Mouse (Mus musculus): ENCODE results near the gene Runx1.

Gene Runx1

GRCm38 (mm10) chr16:92571246-92571645 is 254.7 kb downstream of the Runx1 start:
- peak; percentile 95 for DNase-seq (ENCODE audit: low read depth, low spot score)

GRCm38 (mm10) chr16:92566146-92566545 is 259.8 kb downstream of the Runx1 start:
- no peak for DNase-seq (ENCODE audit: low read depth, low spot score)

DNA sequence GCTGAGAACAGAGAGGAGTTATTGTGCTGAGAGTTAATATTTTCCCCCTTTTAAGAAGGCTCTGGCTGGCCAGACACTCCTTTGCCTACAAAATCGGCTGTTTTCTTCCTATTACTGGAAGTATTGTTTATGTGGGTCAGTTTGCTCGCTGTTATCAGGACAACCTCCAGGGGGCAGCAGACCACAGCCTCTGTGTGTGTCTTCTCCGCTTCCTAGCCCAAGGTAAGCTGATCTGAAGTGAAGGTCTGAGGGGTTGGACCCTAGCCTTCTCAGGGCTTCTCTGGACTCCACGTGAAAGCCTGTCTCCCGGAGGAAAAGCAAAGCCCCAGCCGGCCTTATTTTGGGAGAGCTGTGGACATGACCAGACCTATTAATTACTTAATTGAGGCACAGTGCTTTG is 260.2 kb downstream of the Runx1 start:
- peak; percentile 79 for DNase-seq (ENCODE audit: low read depth, low spot score)

GRCm38 (mm10) chr16:92565291-92565690 is 260.7 kb downstream of the Runx1 start:
- no peak for DNase-seq (ENCODE audit: low read depth, low spot score)

DNA sequence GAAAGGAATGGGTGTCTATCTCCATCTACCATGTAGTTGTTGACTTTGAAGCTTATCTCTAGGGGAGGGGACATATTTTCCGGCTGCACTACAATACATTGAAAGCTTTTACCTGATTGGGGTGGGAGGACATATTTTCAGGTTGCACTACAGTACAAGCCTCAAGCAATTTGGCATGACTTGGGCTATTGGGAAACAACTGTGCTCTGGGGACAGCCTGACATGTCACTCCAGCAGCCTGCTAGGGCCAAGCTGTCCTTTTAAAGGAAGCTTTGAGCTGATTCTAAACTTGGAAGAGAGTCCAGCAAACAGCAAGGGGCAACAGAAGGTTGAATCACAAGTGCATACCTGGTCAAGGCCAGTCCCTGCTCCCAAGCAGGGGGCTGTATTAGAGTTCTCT is 270.9 kb downstream of the Runx1 start:
- no peak for DNase-seq (ENCODE audit: low read depth, low spot score)

- no peak for DNase-seq (ENCODE audit: low read depth, low spot score)
Observed at GRCm38 (mm10) chr16:92552858-92553257, 273.1 kb downstream of the Runx1 start.

DNA sequence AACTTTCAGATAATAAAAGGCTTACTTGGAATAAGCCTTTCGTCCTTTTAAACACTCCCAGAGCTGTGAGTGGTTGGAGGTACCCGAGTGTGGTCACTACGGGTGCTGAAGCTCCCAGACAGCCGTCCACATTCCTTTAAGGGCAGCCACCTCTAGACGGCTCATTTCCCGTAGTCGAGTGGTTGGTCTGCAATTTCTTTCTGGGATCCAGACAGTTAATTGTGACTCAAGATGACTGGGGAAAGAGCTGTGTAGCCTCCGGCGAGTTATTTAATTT is 273.9 kb downstream of the Runx1 start:
- DNase-seq (ENCODE audit: low read depth, low spot score), result no peak

Measured in R1 (cell line).